Mouse (Mus musculus) macrophage (primary cell): ENCODE measurements around the gene Npw. TPM values are rescaled to one million over a fixed set of nuclear protein-coding genes. Genes with fewer than 3 reads are reported as not detected.

Experiments used
- H3K27ac ChIP-seq: fragments of 350-480 bp; formaldehyde crosslinking; 2 replicates; pipeline ENCODE4 v1.9.0; 2021
- H3K36me3 ChIP-seq: fragments of 350-480 bp; formaldehyde crosslinking; 2 replicates; pipeline ENCODE4 v1.9.0; 2021; ENCODE audit errors: inconsistent target
- H3K4me3 ChIP-seq: fragments of 350-480 bp; formaldehyde crosslinking; 2 replicates; pipeline ENCODE4 v1.9.0; 2021; ENCODE audit errors: inconsistent target
- H3K79me2 ChIP-seq: fragments of 350-480 bp; formaldehyde crosslinking; 2 replicates; pipeline ENCODE4 v1.9.0; 2021; ENCODE audit errors: inconsistent target
- WGBS: methylation state at CpG from one replicate; pipeline ENCODE4 v1.1.7; 2026; ENCODE audit warnings: inconsistent platforms; ENCODE audit not compliant: missing documents; 5-methylcytosine and 5-hydroxymethylcytosine counted together
- polyA plus RNA-seq: library from polyadenylated mRNA; stranded (reverse); fragments of 250-400 nt; gene quantifications from 3 replicates; pipeline ENCODE4 v1.2.4, GENCODE M21; 2018; ENCODE audit warnings: inconsistent platforms

Gene Npw
- polyA plus RNA-seq, 1 experiment from 2014 or later, result not detected

DNA sequence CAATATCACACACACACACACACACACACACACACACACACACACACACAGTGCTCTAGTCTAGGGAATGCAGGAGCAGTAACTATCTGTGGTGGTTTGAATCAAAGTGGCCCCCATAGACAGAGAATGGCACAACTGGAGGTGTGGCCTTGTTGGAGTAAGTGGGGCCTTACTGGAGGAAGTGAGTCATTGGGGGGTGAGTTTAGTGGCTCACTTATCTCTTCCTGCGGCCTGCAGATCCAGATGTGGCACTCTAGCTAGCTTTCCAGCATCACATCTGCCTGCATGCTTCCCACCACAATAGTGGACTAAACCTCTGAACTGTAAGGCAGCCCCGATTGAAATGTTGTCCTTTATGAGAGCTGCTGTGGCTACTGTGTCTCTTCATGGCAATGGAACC, 47.5 kb downstream of the Npw start:
- 7% methylated on average over 2 of the region's 2 CpGs for WGBS
- H3K4me3 ChIP-seq, result no peak overlapping the region
- no peaks in the 10 kb centered on the region for H3K79me2 ChIP-seq
- no peak overlapping the region for H3K27ac ChIP-seq
- H3K36me3 ChIP-seq, result peaks cover 56% of the 10 kb centered on the region; the same call in 1 of the 2 replicates

DNA sequence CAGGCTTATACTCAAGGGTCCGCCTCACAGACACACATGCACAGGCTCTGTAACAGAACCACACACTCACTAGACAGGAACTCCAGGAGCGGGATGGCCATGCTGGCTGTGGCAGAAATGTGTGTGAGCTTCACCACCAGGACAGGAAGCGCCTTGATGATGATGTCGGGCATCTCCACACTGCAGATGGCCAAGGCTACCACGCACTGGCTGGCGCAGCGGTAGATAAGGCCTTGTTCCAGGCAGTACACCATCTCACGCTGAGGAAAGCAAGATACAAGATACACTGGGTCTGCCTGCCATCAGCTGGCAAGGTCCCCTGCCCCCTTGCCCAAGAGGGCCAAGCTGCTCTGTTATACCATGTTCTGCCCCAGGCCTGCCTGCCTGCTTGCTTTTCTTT, 49.4 kb downstream of the Npw start:
- 89% methylated on average over 8 of the region's 8 CpGs for WGBS
- Histone ChIP-seq H3K79me2 (no peaks in the 10 kb centered on the region), H3K27ac (no peak overlapping the region), H3K4me3 (no peak overlapping the region), H3K36me3 (peaks cover 46% of the 10 kb centered on the region; the same call in 1 of the 2 replicates)

DNA sequence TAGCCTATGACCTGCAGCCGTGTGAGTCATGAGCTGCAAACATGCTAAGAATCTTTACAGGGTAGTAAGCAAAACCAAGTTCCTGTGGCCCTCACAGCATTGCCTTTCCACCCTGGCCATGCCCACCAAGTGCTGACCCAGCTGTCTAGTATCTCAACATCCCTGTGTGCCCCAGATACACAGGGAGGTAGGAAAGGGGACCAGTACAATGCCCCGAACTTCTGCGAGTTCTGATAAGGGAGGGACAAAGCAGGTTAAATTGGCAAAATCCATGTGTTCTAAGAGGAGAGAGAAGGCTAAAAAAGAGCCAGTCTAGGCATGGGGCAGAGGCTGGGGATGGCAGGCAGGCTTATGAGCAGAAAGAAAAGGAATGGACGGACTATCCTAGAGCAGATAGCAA, 49.9 kb downstream of the Npw start:
- no peaks in the 10 kb centered on the region for H3K79me2 ChIP-seq
- H3K36me3 ChIP-seq, result peaks cover 41% of the 10 kb centered on the region; the same call in 1 of the 2 replicates
- no peak overlapping the region for H3K4me3 ChIP-seq
- no peak overlapping the region for H3K27ac ChIP-seq
- 92% methylated on average over 4 of the region's 4 CpGs for WGBS

Other genes with a start within 250 kb of the Npw start
- gene Rnps1, start 243.9 kb downstream of the Npw start, polyA plus RNA-seq, result 59.5 to 100 TPM (median 80.3 TPM) in 3 replicates
- 10.4 to 30.9 TPM (median 23.5 TPM) in 3 replicates for gene Eci1, start 231.8 kb downstream of the Npw start, polyA plus RNA-seq
- 0.23 to 1.5 TPM (median 1.1 TPM) in 3 replicates for gene Dnase1l2, start 215.4 kb downstream of the Npw start, polyA plus RNA-seq
- 7.7 to 13.8 TPM (median 10.3 TPM) in 3 replicates for gene E4f1, start 188.1 kb downstream of the Npw start, polyA plus RNA-seq
- gene Pgp, start 188.1 kb downstream of the Npw start, polyA plus RNA-seq, result 7.0 to 22.6 TPM (median 15.0 TPM) in 3 replicates
- gene Bricd5, start 184.6 kb downstream of the Npw start, polyA plus RNA-seq, result not detected in 3 replicates
- 10.9 to 13.2 TPM (median 11.6 TPM) in 3 replicates for gene Mlst8, start 179.4 kb downstream of the Npw start, polyA plus RNA-seq
- not detected in 3 replicates for gene Caskin1, start 169.9 kb downstream of the Npw start, polyA plus RNA-seq
- 42.9 to 61.3 TPM (median 48.4 TPM) in 3 replicates for gene Traf7, start 130.5 kb downstream of the Npw start, polyA plus RNA-seq
- not detected in 3 replicates for gene Rab26, start 124.2 kb downstream of the Npw start, polyA plus RNA-seq
- 9.7 to 18.0 TPM (median 16.3 TPM) in 3 replicates for gene Pkd1, start 108.6 kb downstream of the Npw start, polyA plus RNA-seq
- 33.7 to 43.4 TPM (median 35.5 TPM) in 3 replicates for gene Tsc2, start 25.8 kb downstream of the Npw start, polyA plus RNA-seq
- gene Nthl1, start 25.8 kb downstream of the Npw start, polyA plus RNA-seq, result 3.1 to 5.8 TPM (median 3.7 TPM) in 3 replicates
- gene Slc9a3r2, start 8.1 kb downstream of the Npw start, polyA plus RNA-seq, result 0.15 TPM in 1 of 3 replicates, not detected in the others
- 8.0 to 14.3 TPM (median 12.2 TPM) in 3 replicates for gene Zfp598, start 11.2 kb upstream of the Npw start, polyA plus RNA-seq
- 0.14 to 0.76 TPM (median 0.19 TPM) in 3 replicates for gene Syngr3, start 31.5 kb upstream of the Npw start, polyA plus RNA-seq
- gene Gfer, start 37.7 kb upstream of the Npw start, polyA plus RNA-seq, result 16.2 to 28.0 TPM (median 20.3 TPM) in 3 replicates
- gene Noxo1, start 37.8 kb upstream of the Npw start, polyA plus RNA-seq, result 0.50 to 3.8 TPM (median 0.72 TPM) in 3 replicates
- 10.6 to 22.6 TPM (median 18.7 TPM) in 3 replicates for gene Tbl3, start 49.2 kb upstream of the Npw start, polyA plus RNA-seq
- gene Rnf151, start 59.6 kb upstream of the Npw start, polyA plus RNA-seq, result not detected in 3 replicates
- gene Rps2, start 59.7 kb upstream of the Npw start, polyA plus RNA-seq, result 612 to 1,759 TPM (median 1,226 TPM) in 3 replicates
- 128 to 178 TPM (median 156 TPM) in 3 replicates for gene Ndufb10, start 66.0 kb upstream of the Npw start, polyA plus RNA-seq
- not detected in 3 replicates for gene Rpl3l, start 69.4 kb upstream of the Npw start, polyA plus RNA-seq
- gene Msrb1, start 78.2 kb upstream of the Npw start, polyA plus RNA-seq, result 145 to 266 TPM (median 156 TPM) in 3 replicates
- not detected in 3 replicates for gene Hs3st6, start 94.5 kb upstream of the Npw start, polyA plus RNA-seq
- gene Meiob, start 145.8 kb upstream of the Npw start, polyA plus RNA-seq, result not detected in 3 replicates
- gene Hagh, start 181.7 kb upstream of the Npw start, polyA plus RNA-seq, result 27.7 to 43.0 TPM (median 28.4 TPM) in 3 replicates
- gene Fahd1, start 191.9 kb upstream of the Npw start, polyA plus RNA-seq, result 6.7 to 11.2 TPM (median 10.4 TPM) in 3 replicates
- not detected in 3 replicates for gene Igfals, start 207.5 kb upstream of the Npw start, polyA plus RNA-seq
- gene Nubp2, start 227.9 kb upstream of the Npw start, polyA plus RNA-seq, result 22.4 to 61.4 TPM (median 44.7 TPM) in 3 replicates
- gene Spsb3, start 228.2 kb upstream of the Npw start, polyA plus RNA-seq, result 17.0 to 23.2 TPM (median 18.9 TPM) in 3 replicates
- gene Eme2, start 236.6 kb upstream of the Npw start, polyA plus RNA-seq, result 4.6 to 7.3 TPM (median 7.2 TPM) in 3 replicates
- gene Mrps34, start 236.7 kb upstream of the Npw start, polyA plus RNA-seq, result 22.2 to 58.4 TPM (median 43.9 TPM) in 3 replicates
- 8.8 to 36.2 TPM (median 19.0 TPM) in 3 replicates for gene Nme3, start 238.0 kb upstream of the Npw start, polyA plus RNA-seq